Mouse (Mus musculus): Measurements from ENCODE around the gene Clspn.

The Clspn gene

GRCm38 (mm10) chr4:126563798-126564197 is 7.1 kb downstream of the Clspn start:
- no peak for DNase-seq

- peak; percentile 38 to 57 for DNase-seq
Measured at GRCm38 (mm10) chr4:126567243-126567642, 10.5 kb downstream of the Clspn start.

- no peak for DNase-seq
Measured at GRCm38 (mm10) chr4:126569783-126570182, 13.0 kb downstream of the Clspn start.

GRCm38 (mm10) chr4:126576281-126576680 is 19.5 kb downstream of the Clspn start:
- no peak for DNase-seq

- DNase-seq, result no peak
Measured at GRCm38 (mm10) chr4:126577920-126578319, 21.2 kb downstream of the Clspn start.

GRCm38 (mm10) chr4:126579077-126579476 is 22.3 kb downstream of the Clspn start:
- no peak for DNase-seq

GRCm38 (mm10) chr4:126585739-126586138 is 29.0 kb downstream of the Clspn start:
- DNase-seq, result no peak

- no peak for DNase-seq
Measured at GRCm38 (mm10) chr4:126592039-126592438, 35.3 kb downstream of the Clspn start.

- peak in 1 of 2 experiments; percentile 75 for DNase-seq
Measured at GRCm38 (mm10) chr4:126599971-126600754, 43.4 kb downstream of the Clspn start.

GRCm38 (mm10) chr4:126601597-126602444 is 45.1 kb downstream of the Clspn start:
- peak; percentile 55 to 61 for DNase-seq

- DNase-seq, result no peak
Measured at GRCm38 (mm10) chr4:126602445-126602762, 45.7 kb downstream of the Clspn start.

- no peak for DNase-seq
Measured at GRCm38 (mm10) chr4:126604141-126604540, 47.4 kb downstream of the Clspn start.

- DNase-seq, result no peak
Measured at GRCm38 (mm10) chr4:126605751-126606150, 49.0 kb downstream of the Clspn start.

GRCm38 (mm10) chr4:126609606-126610181 is 53.0 kb downstream of the Clspn start, which contains the start of gene 5730409E04Rik:
5730409E04Rik (plus strand) TSS chr4:126609818.
- peak; percentile 90 to 92 for DNase-seq

GRCm38 (mm10) chr4:126611991-126612390 is 55.3 kb downstream of the Clspn start:
- peak in 1 of 2 experiments; percentile 27 for DNase-seq

- no peak for DNase-seq
Measured at GRCm38 (mm10) chr4:126616312-126616711, 59.6 kb downstream of the Clspn start.

GRCm38 (mm10) chr4:126619691-126620330 is 63.1 kb downstream of the Clspn start:
- DNase-seq, result no peak

GRCm38 (mm10) chr4:126620349-126620874 is 63.7 kb downstream of the Clspn start:
- DNase-seq, result no peak

- DNase-seq, result peak; percentile 48 to 53
Measured at GRCm38 (mm10) chr4:126627021-126627681, 70.4 kb downstream of the Clspn start.

GRCm38 (mm10) chr4:126631922-126632321 is 75.2 kb downstream of the Clspn start:
- no peak for DNase-seq

GRCm38 (mm10) chr4:126632668-126633067 is 75.9 kb downstream of the Clspn start:
- no peak for DNase-seq

- DNase-seq, result no peak
Measured at GRCm38 (mm10) chr4:126636330-126636729, 79.6 kb downstream of the Clspn start.

Data from kidney, postnatal 25 days (tissue).